Mouse (Mus musculus) c-Kit-positive CD71-positive TER-119-positive erythroid progenitor cells, embryonic 14.5 days (primary cell): ENCODE data around the gene Pak2.
A peak's percentile ranks its signal among the peaks of the same experiment; 100 is the strongest.
"Not testable (repeated sequence)": the region's sequence is repeated elsewhere in the genome, so short reads cannot be mapped to it uniquely, and the experiment has no call there.

Experiments
- DNase-seq: peaks from one replicate; pipeline ENCODE4 v3.0.0-alpha.2; 2013; ENCODE audit warnings: low spot score

Pak2 gene

GRCm38 (mm10) chr16:32091466-32091865, 12.3 kb upstream of the Pak2 start:
- DNase-seq = no peak

- no peak for DNase-seq
These were observed 8.7 kb upstream of the Pak2 start for GRCm38 (mm10) chr16:32087629-32088443.

GRCm38 (mm10) chr16:32078408-32078990, 643 bp downstream of the Pak2 start:
- peak; percentile 53 for DNase-seq

GRCm38 (mm10) chr16:32077648-32078407, 1.3 kb downstream of the Pak2 start:
- DNase-seq = peak; percentile 44

DNA sequence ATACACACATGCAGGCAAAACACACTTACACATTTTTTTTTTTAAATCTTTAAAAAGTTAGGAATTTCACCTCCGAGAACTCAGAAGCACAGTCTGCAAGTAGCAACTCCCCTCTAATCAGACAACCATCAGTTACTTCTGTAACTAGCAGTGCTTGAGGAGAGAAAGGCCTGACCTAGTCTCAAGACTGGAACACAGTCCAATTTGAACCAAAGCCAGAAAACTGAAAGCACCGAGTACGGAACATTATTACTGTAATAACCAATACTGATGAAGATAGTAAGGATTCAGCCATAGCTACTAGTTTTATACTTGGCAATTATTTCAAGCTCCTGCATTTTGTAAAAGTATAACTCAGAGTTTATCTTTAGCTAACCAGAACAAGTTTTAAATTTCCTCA, 2.7 kb downstream of the Pak2 start:
- no peak for DNase-seq

DNA sequence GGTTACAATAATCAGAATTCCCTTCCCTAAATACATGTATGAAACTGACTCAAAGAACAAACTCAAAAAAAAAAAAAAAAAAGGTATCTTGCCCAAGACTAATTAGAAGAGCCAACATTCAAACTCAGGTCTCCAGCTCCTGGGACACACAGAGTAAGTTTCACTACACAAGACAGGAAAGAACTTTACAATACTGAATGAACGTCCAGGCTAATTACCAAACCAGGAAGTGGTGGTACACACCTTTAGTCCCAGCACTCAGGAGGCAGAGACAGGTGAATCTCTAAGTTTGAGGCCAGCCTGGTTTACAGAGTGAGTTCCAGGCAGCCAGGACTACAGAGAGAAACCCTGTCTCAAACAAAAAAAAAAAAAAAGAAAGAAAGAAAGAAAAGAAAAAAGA, 3.4 kb downstream of the Pak2 start:
- DNase-seq = no peak

DNA sequence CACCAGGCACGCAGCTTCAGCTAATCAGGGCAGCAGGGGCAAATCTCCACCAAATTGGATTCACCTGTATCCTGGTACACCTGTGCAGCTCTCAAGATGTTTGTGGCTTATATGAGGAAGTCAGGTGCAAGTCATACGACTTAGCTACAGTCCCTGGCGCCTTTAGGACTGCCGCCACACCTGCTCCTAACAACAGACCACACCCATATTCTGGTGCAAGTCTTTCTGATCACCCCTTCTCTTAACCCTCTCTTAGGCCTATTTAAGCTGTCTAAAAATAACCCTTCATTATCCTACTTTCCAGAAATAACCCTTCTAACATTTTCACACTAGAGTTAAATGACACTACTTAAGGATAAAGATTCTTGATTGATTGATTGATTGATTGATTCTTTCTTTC, 9.1 kb downstream of the Pak2 start:
- not testable (repeated sequence) for DNase-seq

GRCm38 (mm10) chr16:32068389-32069300, 10.5 kb downstream of the Pak2 start:
- DNase-seq = no peak

DNA sequence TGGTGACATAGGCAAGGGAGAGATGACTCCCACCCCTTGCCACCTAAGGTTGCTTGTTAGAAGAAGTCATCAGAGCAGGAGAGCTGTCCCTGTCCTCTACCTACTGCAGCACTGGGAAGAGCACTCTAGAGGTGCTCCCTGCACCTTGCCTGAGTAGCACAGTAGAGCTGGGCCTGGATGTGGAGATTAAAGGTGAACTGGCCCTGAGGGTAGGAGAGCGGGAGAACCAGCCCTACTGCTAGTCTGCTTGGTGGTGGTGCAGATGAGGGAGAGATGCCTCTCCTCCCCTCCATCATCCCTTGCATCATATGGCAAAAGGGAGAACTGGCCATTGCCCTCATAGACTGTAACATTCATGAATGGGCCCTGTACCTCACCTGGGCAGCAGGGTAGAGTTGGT, 12.2 kb downstream of the Pak2 start:
- DNase-seq = no peak

DNA sequence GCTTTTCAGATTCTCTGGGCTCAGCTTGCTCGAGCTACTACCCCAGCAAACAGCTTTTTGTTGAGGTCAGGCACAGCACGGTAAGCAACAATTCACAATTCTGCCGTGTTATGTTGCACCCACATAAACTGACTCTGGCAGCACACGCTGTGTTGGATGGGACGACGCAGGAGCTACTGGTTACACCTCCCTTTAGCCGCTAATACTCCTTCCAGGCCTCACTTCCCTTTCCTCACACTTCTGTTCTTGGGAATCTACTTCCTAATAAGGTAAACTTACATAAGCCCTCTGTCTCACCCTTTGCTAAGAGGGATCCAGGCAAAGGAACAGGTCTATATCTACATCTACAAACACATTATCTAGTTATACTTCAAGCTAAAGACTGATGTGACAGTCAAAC, 15.2 kb downstream of the Pak2 start:
- DNase-seq = no peak

- DNase-seq = no peak
These were observed 16.9 kb downstream of the Pak2 start for GRCm38 (mm10) chr16:32062226-32062625.

DNA sequence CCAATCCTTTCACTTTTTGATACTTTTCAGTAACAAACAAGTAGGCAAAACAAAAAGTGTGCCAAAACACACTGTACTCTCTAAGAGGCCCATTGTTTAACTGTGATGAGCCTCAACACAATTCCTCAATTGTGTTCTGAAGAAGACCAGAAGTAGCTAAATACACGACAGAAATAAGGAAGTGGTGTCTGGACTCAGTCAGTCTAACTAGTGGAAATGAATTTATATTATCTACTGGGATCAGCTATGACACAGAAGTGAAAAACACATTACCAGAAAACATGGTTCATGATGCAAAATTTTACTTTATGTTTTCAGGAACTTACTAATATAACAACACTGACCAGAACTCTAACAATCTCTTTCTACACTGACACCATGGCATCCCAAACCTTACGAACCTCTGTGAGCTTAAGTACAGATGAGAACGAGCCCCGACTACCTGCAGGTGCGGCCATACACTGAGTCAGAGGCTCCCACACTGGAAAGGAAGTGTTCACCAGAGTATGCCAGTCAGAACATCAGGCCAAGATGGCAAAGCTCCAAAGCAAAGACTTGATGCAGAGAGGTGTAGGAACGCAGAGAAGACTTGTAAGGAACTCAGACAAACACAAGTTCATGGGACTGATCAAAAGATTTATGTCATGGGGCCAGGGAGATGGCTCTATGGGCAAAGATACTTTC, 19.2 kb downstream of the Pak2 start:
- DNase-seq = no peak

DNA sequence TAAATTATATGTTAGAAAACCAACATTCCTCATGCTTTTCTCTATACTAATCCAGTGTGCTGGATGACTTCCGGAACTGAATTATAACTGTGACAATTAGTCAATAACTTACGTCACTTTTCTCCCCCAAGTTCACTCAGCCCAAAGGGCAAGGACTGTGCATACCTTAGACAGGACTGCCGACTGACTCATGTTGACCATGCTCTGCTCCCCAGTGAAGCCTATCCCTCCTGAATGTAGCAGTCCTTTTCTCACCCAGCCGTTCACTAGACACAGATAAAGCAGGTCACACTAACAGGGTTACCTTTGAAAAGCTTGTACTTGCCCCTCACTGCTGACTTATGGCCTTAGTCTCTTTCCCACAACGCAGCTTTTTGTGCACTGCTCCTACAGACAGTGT, 20.3 kb downstream of the Pak2 start:
- no peak for DNase-seq

DNA sequence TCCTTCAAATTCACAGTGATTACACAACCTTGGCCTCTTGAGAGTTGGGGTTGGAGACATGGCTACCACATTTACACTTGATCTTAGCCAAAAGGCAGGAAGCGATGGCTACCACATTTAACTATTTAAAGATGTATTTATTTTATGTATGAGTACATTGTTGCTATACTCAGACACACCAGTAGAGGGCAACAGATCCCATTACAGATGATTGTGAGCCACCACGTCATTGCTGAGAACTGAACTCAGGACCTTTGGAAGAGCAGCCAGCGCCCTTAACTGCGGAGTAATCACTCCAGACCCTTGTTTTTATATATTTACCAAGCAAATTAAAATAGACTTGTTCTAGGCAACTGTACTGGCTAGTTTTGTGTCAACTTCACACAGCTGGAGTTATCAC, 36.8 kb downstream of the Pak2 start:
- DNase-seq = no peak

- DNase-seq = no peak
These were observed 59.5 kb downstream of the Pak2 start for GRCm38 (mm10) chr16:32019678-32020077.

DNA sequence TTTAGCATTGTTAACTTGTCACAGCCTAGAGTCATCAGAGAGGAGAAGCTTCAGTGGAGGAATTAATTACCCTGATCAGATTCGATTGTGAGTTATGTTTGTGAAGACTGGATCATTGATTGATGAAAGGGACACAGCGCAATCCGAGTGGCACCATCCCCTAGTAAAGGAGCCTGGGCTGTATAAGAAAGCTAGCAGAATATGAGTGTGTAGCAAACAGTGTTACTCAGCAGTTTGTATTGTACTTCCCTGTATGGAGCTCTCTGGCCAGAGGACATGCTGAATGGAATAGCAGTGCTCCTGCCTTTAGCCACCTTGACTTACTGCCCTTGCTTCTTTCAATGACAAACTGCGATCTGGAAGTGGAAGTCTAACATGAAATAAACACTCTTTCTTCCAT, 68.8 kb downstream of the Pak2 start:
- no peak for DNase-seq

DNA sequence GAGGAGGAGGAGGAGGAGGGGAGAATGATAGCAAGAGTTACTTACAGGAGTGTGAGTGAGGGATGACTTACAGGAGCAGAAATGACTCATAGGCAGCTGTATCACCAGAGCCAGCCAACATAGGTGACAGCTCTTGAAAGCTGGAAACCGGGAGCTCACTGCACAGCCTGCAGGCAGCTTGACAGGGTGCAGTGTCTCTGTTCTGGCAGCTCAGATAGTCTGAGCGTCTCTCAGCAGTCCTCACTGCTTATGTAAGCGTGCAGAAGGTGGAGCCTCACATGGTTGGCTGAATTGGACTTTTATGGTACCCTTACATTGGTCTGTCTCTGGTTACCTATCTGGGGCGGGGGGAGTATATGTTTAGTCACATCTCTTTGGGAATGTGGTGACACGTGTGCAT, 69.2 kb downstream of the Pak2 start:
- DNase-seq = no peak

DNA sequence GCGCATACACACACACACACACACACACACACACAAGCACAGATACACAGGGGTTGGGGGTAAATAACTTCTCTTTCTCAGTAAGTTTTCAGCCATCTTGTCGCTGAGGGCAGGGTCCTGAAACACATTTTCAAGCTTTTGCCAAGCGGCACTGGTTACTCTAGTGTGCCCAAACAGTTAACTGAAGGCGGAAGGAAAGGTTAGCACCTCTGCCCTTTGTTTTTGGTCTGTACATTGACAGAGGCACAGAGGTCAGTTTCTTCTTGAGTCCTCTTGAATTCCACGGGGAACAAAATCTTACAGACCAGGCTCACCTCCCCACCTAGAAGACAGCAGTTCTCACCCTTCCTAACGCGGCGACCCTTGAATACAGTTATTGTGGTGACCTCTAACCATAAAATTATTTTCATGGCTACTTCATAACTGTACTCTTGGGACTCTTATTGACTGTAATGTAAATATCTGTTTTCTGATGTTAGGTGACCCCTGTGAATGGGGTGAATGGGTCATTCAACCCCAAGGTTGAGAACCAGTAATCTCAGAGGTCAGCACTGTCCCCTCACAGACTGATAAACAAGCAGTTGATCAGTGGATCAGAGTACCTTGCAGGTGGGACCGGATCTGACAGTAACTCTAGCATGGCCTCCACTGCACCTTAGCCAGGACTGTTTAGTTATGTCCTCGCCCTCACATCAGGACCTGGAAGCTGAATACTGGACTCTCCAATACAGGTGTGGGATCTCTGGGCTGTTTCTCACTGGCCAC, 70.4 kb downstream of the Pak2 start:
- DNase-seq = no peak

GRCm38 (mm10) chr16:32004731-32005130, 74.4 kb downstream of the Pak2 start:
- no peak for DNase-seq
